Comparison of ENCODE assay signal across 9 mouse cellular contexts in the genomic region with DNA sequence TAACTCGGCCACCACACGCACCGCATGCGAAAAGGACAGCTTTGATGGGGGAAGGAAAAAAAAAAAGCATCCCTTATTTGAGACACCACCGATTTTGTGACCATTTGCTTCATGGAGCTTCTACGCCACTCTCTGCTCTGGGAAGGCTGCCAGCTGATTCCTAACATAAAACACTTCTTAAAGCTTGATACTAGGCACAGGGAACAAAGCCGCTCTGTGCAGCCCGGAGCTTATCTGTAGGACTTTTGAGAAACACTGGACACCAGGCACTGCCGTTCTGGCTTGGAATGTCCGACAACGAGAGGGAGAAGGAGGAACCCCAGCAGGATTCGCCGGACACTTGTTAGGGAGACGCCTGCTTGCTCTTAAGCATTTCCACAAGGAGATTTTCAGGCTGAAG. TPM values are rescaled to one million over a fixed set of nuclear protein-coding genes. Genes with fewer than 3 reads are reported as not detected.
DNase-seq lines count a peak whose midpoint lies in the region; ATAC-seq and TF ChIP-seq lines count a peak whose summit lies in the region.
"Had no signal": no experiment of that assay in that cellular context is flagged by ENCODE, and none has a peak within 500 bp of the region (broad histone marks: within the 10 kb centered on the region; RNA-seq: fewer than 3 reads in every experiment).

No protein-coding gene starts in this region.

- DNase-seq in adrenal gland, postnatal 10 days = peak; percentile 51
- no peak for DNase-seq in adrenal gland, adult 8-10 months
- peak; percentile 50 for DNase-seq in left cerebral cortex, adult 11 months (ENCODE audit: low spot score)
- no peak for DNase-seq in left cerebral cortex, postnatal 36 days (ENCODE audit: low spot score in 2 of 2)
- no peak for DNase-seq in hindbrain, embryonic 14.5 days (ENCODE audit: low spot score)
- no peak for DNase-seq in kidney, postnatal 25 days
- DNase-seq in gastrocnemius, postnatal 36 days = no peak
- DNase-seq: cerebellum, adult 11 months had no signal

- H3K9ac ChIP-seq in hindbrain, embryonic 14.5 days = no peak overlapping the region

- ATAC-seq in hindbrain, embryonic 14.5 days (ENCODE audit: low FRiP score) = no peak

- H3K79me2 ChIP-seq in myocyte (ENCODE audit: control insufficient read depth, insufficient read depth) = peaks cover 73% of the 10 kb centered on the region

- H3ac ChIP-seq in myocyte (ENCODE audit: control insufficient read depth, insufficient read length) = no peak overlapping the region

- no peaks in the 10 kb centered on the region for H3K9me3 ChIP-seq in hindbrain, embryonic 14.5 days (ENCODE audit: control insufficient read depth, low read length)

- H3K27me3 ChIP-seq in hindbrain, embryonic 14.5 days (ENCODE audit: control insufficient read depth, insufficient read depth, low read length) = no peaks in the 10 kb centered on the region
- H3K27me3 ChIP-seq in myocyte (ENCODE audit: control insufficient read depth, insufficient read depth, insufficient read length) = no peaks in the 10 kb centered on the region

- H3K36me3 ChIP-seq in hindbrain, embryonic 14.5 days (replicated peaks; ENCODE audit: control insufficient read depth, insufficient read depth) = peaks cover 96% of the 10 kb centered on the region
- H3K36me3 ChIP-seq in myocyte (ENCODE audit: control insufficient read depth, insufficient read depth) = peaks cover 100% of the 10 kb centered on the region

- intact Hi-C loops in left cerebral cortex, postnatal 36 days (cut with DNase I) = no loop called here
- intact Hi-C loops in gastrocnemius, postnatal 36 days (cut with DNase I) = no loop called here

- 0 out of 2 replicates have a peak overlapping the region, but pooled peaks have one; percentile 22 for H3K4me2 ChIP-seq in hindbrain, embryonic 14.5 days (replicated peaks)
- H3K4me2 ChIP-seq in myocyte (ENCODE audit: low read depth) = no peak overlapping the region

- TF ChIP-seq POLR2A in myocyte (IDR thresholded peaks at IDR 0.05; ENCODE audit: insufficient read length, low read depth) = no peak

- 70% methylated on average over 14 of the region's 14 CpGs for WGBS in hindbrain, embryonic 14.5 days

- peak overlapping the region; percentile 40 for H3K27ac ChIP-seq in hindbrain, embryonic 14.5 days

- H3K4me1 ChIP-seq in hindbrain, embryonic 14.5 days (replicated peaks; ENCODE audit: control insufficient read depth, insufficient read depth, low read length) = peaks cover 39% of the 10 kb centered on the region

- H3K4me3 ChIP-seq in hindbrain, embryonic 14.5 days (replicated peaks; ENCODE audit: low read length) = no peak overlapping the region
- H3K4me3 ChIP-seq in myocyte = no peak overlapping the region

TF ChIP-seq in myocyte, 11 proteins besides CTCF, POLR2A, EP300 and RAD21:
- TF ChIP-seq CEBPB (IDR thresholded peaks at IDR 0.05; ENCODE audit: insufficient read depth, poor library complexity, severe bottlenecking) (no peak), POLR2AphosphoS2 (IDR thresholded peaks at IDR 0.05; ENCODE audit: insufficient read length, low read depth) (peak; percentile 1)

RNA-seq across cellular contexts. Expression of a gene that starts 5.8 kb away (rescaled TPM):
- total RNA-seq in adrenal gland, postnatal 10 days (2021) = 100 to 1,000 TPM in 1 of 2 experiments, 10 to 100 TPM in 1; 99.1 to 143 TPM
- 100 to 1,000 TPM; 132 to 148 (median 137) TPM for total RNA-seq in adrenal gland, adult 8-10 months (2022)
- total RNA-seq in left cerebral cortex, postnatal 36 days (2021) = 10 to 100 TPM; 76.0 to 96.7 TPM
- 125 and 141 TPM in 2 replicates for polyA plus RNA-seq in hindbrain, embryonic 14.5 days (2014; fragmentation: Nextera tagmentation; extraction: Ambion mirVana)
- 95.0 TPM for polyA plus RNA-seq in myocyte (2012; fragmentation: generic; extraction: Trizol)
- 100 to 1,000 TPM in 1 of 2 experiments, 10 to 100 TPM in 1; 59.7 to 150 TPM for total RNA-seq in gastrocnemius, postnatal 36 days (2021)

RNA-seq across cellular contexts. Expression of a gene that starts 51.0 kb away (rescaled TPM):
- 10 to 100 TPM; 31.9 to 40.4 TPM for total RNA-seq in adrenal gland, postnatal 10 days (2021)
- total RNA-seq in adrenal gland, adult 8-10 months (2022) = 10 to 100 TPM; 23.1 to 32.4 (median 27.6) TPM
- total RNA-seq in left cerebral cortex, postnatal 36 days (2021) = 100 to 1,000 TPM; 103 TPM
- 133 and 144 TPM in 2 replicates for polyA plus RNA-seq in hindbrain, embryonic 14.5 days (2014; fragmentation: Nextera tagmentation; extraction: Ambion mirVana)
- 28.5 TPM for polyA plus RNA-seq in myocyte (2012; fragmentation: generic; extraction: Trizol)
- 1 to 10 TPM in 1 of 2 experiments, under 1 TPM in 1; 0.69 to 2.0 TPM for total RNA-seq in gastrocnemius, postnatal 36 days (2021)

Comparison
In these comparisons a context has a peak if more than half of its experiments do, and no peak if none do; other contexts are left out.
1. DNase-seq: peak in adrenal gland, postnatal 10 days (single experiment) and left cerebral cortex, adult 11 months (single experiment); none in adrenal gland, adult 8-10 months (single experiment), left cerebral cortex, postnatal 36 days (0 of 2), hindbrain, embryonic 14.5 days (single experiment), kidney, postnatal 25 days (0 of 2) and gastrocnemius, postnatal 36 days (0 of 2).
2. RNA of a gene that starts 51.0 kb away (total RNA-seq): 103 TPM in left cerebral cortex, postnatal 36 days, 31.9 to 40.4 TPM in adrenal gland, postnatal 10 days and 23.1 to 32.4 TPM in adrenal gland, adult 8-10 months; 0.69 to 2.0 TPM in gastrocnemius, postnatal 36 days; every median in the first group is over 4 times any median in the second.